Mouse (Mus musculus) liver, adult (tissue): ENCODE data around the gene Slc17a4.
A peak's percentile ranks its signal among the peaks of the same experiment; 100 is the strongest.

ENCODE experiments used
- GATA4 ChIP-seq: IDR thresholded peaks from 2 replicates; pipeline ENCODE4 v1.6.1; 2014; ENCODE audit warnings: mild to moderate bottlenecking, low read length; ENCODE audit not compliant: insufficient replicate concordance

The Slc17a4 gene

DNA sequence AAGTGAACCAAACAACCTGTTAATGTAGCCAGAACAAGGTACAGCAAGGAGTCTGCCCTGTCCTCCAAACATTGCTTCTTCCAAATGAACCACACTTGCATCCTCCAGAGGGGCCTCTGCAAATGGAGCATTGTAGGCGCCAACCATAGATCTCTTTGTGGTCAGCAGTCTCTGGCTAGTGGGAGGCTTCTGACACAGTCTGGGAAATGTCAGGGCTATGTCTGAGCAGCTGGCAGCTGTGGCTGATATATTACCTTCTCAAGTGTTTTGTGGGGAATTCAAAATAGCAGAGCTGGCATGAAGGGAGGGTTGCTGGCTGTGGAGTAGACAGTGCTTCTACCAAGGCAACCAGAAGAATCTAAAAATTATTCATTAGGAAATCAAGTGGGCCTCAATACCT lies 1.3 kb upstream of the Slc17a4 start:
- TF ChIP-seq GATA4, result no peak

- TF ChIP-seq GATA4, result peak; percentile 83; the same call in 1 of the 2 replicates
Observed at GRCm38 (mm10) chr13:23913791-23914306, 960 bp downstream of the Slc17a4 start.

DNA sequence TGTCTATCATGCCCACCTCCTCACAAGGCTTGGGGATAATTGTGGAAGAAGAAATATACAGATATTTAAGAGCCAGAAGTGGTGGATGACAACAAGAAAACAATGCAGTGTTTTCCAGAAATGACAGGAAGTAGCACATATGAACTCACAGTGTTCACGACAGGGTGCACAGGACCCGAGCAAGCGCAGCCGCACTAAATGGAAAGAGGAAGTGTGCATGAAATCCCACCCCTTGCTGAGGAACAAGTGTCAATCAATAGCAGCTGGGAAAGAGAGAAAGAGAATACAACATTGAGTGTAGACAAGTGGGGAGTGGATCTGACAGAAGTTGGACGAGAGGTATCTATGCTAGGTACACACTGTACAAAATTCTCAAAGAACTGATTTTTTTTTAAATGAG lies 3.5 kb downstream of the Slc17a4 start:
- TF ChIP-seq GATA4, result no peak

DNA sequence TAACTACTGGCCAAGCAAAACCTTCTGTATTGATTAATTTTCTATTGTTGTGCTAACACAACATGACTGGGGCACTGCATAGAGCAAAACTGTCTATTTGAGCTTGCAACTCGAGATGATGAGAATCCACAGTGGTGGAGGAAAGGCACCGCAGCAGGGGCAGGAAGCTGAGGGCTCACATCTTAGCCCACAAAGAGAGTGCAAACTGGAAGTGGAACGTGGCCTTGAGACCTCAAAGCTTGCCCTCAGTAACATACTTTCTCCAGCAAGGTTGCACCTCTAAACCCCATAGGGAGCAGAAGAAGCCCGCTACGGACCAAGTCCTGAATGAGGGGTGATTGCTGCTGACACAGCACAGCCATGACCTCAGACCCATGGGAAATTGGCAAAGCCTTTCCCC lies 4.7 kb downstream of the Slc17a4 start:
- no peak for TF ChIP-seq GATA4

DNA sequence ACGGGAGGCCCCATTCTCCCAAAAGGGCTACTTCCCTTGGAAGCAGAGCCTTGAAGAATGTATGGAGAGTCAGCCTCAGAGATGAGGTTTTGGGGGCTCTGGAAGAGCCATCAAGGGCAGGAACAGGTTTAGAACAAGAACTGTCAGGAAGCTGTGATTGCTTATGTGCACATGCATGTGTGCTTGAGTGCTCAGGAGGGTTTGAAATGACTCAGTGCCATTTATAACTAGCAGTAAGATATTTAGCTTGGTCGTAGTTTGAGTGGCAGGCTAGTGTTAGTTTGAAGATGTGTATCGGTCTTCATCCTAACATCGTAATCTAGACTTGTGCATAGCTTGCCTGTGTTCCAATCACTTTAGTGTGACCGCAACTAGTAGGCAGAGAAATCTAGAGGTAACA lies 7.9 kb downstream of the Slc17a4 start:
- TF ChIP-seq GATA4, result no peak

DNA sequence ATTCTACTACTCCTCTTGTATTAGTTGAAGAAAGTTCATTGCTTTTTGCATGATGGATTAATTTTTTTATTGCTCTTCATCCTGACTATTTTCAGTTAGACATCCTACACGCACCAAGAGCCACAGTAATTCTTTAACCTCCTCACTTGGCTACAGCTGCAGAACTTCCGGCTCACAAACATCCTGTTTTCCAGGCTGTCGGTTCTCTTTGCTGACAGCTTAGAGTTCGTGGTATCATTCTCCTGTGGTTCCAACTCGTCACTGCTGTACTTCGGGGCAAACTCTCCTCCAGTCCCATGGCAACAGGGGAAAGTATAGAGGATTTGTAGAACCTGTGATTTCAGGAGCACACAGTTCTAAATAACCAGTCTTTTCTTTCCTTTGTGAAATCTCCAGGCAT lies 16.6 kb downstream of the Slc17a4 start:
- TF ChIP-seq GATA4, result no peak

GRCm38 (mm10) chr13:23893269-23893593 lies 21.6 kb downstream of the Slc17a4 start:
- TF ChIP-seq GATA4, result no peak

DNA sequence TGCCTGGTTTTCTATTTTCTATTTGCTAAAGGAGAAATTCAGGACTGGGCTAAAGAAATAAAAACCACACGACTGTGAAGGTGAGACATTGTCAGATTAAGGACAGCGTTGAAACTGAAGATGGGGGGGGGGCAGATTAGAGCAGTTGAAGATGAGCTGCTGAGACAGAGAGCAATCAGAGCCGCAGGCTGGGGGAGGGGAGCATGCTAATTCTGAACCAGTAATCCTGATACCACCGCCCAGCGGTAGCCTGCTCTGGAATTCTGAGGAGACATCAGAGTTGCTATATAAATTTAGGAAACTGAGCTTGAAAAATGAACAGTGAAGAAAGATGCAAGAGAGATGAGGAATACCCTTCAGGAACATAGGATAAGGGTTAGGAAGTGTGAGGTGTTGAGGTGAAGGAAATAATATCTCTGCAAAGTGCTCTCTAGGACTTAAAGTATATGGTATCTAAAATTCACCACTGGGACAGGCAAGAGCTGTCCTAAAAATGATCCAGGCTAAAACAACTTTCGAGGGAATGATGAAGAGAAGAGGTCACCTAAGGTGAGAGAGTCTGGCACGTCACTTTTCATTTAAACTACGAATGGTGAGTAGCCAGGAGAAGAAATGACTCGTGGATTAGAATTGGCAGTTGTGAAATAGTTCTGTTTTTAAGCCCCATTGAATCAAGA lies 22.1 kb downstream of the Slc17a4 start:
- TF ChIP-seq GATA4, result no peak

- no peak for TF ChIP-seq GATA4
Observed at GRCm38 (mm10) chr13:23889011-23889605, 25.7 kb downstream of the Slc17a4 start.

DNA sequence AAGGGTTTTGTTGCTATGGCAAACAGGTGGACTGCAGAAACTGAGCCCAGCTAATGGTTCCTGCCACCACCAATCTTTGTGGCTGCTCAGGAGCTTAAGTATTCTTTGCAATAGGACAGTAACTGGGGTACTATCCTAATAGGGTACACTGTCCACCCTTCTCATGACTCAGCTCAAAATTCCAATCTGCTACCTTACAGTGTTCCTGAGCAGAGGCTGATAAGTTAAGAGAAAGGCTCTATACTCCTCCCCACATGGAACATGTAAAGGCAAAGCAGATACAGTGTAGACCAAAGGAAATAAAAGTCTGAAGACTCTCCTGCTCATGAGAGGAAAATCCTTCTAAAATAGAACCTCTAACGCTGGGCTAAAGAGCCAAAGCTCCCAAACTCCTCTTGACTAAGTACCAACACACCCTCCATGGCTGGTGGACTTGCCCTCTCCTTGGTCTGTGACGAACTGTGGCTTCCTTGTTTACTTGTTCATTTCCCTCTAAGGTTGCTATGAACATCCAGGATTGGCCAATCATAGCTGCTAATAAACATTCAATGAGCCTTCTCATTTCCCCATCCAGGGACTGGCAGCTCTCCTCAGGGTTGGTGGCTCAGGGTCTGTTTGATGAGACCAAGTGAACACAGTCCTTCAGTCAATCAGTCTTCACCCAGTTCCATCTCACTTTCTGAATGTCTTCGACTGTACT lies 27.6 kb downstream of the Slc17a4 start:
- no peak for TF ChIP-seq GATA4

- no peak for TF ChIP-seq GATA4
Observed at GRCm38 (mm10) chr13:23885540-23885939, 29.3 kb downstream of the Slc17a4 start.

DNA sequence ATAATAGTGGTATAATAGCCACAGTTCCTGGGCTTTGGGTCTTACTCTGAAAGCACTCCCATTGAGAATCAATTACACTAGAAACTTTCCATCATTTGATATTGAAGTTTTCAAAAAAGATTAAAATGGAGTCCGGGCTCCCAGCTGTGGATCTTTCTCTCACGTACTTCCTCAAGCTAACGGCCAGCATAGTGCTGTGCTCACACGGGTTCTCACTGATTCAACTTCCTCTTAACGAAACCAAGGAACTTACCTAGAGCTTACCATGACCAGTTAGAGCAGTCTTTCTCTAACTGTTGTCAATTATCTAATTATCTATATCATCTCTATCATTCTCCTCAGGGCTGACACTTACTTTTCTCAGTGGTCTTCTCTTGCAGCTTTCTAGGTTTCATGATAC lies 35.2 kb downstream of the Slc17a4 start:
- TF ChIP-seq GATA4, result no peak

DNA sequence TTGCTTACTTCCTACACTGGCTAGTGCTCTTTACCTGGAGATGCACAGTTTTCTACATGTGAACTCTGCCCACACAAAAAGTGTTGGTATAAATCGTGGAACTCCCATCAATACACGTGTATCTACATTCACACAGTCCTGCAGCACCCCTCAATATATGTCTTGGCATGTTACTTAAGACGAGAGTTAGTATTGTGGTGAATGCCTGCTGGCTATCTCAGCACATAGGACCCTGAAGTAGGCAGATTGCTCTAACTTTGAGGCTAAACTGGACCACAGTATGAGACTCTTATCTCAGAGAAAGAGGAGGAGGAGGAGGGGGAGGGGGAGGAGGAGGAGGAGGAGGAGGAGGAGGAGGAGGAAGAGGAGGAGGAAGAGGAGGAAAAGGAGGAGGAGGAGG lies 35.7 kb downstream of the Slc17a4 start:
- TF ChIP-seq GATA4, result no peak

GRCm38 (mm10) chr13:23873141-23873540 lies 41.7 kb downstream of the Slc17a4 start:
- TF ChIP-seq GATA4, result no peak

- no peak for TF ChIP-seq GATA4
Observed at GRCm38 (mm10) chr13:23869996-23870395, 44.8 kb downstream of the Slc17a4 start.

GRCm38 (mm10) chr13:23868790-23869533 lies 45.8 kb downstream of the Slc17a4 start:
- no peak for TF ChIP-seq GATA4

DNA sequence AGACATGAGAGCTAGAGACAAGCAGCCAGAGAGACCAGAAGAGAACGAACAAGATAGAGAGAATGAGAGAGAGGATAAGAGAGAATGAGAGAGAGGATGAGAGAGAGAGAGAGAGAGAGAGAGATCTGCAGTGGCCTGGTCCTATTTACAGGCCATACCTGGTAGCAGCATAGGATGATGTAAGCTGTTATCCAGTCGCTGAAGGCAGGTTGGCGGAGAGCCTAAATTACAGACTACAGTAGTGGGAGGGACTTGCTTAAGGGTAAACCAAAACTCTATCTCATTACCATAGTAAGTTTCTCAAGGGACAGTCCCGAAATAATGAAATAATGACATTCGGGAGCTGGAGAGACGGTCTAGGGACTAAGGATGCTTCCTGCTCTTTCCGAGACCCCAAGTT lies 47.4 kb downstream of the Slc17a4 start, which contains the start of gene Slc17a1:
Slc17a1 (plus strand) TSS at position 346 of the 400 bp plus-strand sequence.
- no peak for TF ChIP-seq GATA4
